Mouse (Mus musculus): ENCODE results near the gene Gng10.

The Gng10 gene

GRCm38 (mm10) chr4:59034918-59035785 is at the start of gene Gng10:
Gene Gng10 (plus strand): TSS chr4:59035088.
- DNase-seq (ENCODE audit: low spot score in 2 of 2) = peak; percentile 45 to 60

DNA sequence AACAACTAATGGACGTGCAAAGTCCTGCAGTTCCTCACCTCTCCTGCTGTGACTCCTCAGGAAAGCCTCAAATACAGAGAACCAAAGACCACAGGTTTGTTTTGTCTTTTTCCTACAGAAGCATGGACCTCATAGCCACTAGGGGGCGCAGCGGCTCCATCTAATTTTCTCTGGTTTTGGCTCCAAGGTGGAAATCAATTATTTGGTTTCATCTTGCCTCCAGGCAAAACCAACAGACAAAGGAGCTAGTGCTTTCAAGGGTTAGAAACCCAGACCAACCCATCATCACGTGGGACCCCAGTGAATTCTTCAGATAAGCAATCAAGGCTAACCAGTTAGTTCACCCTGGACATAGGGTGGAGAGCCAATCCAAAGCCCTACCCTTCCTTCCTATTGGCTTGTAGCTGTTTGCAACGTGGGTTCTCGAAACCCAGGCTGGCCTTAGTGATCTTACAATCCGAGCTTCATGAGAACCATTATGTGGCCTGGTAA is 49.7 kb upstream of the Gng10 start:
- DNase-seq (ENCODE audit: low spot score in 2 of 2) = peak; percentile 61 to 76

DNA sequence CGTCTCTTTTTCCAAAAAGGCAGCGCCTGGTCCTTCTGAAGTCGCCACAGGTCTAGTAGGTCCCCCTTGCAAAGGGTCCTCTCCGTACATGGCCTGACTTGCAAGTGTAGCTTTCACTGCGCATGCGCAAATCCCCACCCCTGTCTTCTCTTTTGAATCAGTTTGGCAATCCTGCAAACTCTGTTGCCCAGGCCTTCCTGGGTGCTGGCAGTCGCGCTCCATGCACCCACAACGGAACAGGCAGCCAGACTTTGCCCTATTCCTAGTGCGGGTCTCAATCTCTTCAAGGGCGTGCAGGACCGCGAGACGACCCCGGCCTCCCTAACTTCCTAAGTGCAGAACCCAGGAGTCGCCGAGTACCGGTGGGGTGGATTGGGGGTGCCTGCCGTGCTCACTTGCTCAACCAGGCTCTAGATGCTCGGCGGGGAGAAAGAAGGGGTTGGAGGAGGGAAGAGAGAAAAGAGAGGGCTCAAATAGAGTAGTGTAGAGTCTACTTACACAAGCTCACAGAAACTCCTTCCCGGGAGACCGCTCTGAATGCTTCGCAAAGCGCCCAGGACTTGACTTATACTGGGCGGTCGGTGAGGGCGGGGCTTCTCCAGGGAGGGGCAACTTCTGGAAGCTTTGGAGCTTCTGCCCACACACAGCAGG is 48.2 kb upstream of the Gng10 start, which contains the start of gene Ptgr1:
Ptgr1 (minus strand) TSS at position 580 of the 651 bp plus-strand sequence.
- peak; percentile 69 to 73 for DNase-seq (ENCODE audit: low spot score in 2 of 2)

DNA sequence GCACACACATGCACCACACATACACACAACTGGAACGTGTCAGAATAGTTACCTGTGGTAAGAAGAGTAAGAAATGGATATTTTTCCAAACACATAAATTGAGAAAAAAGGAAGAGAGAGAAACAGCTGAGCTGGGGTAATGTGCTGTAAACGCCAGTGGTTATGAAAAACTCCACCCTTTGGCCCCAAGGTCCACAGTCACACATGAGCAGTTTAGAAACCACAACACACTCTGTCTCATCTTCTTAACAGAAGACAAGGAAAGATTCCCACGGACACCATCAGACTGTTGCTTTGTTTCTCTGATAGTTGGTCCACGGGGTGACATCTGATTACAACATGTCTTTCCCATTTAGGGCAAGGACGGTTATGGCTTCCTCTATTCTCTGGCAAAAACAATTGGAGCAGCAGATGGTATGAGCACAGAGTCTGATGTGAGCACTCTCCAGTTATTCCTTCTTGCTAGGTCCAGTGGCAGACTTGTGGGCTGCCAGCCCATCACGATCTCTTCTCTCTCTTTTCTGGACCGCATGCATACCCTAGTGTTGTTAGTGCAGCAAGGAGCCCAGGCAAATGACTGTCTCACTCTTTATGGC is 45.5 kb upstream of the Gng10 start:
- no peak for DNase-seq (ENCODE audit: low spot score in 2 of 2)

DNA sequence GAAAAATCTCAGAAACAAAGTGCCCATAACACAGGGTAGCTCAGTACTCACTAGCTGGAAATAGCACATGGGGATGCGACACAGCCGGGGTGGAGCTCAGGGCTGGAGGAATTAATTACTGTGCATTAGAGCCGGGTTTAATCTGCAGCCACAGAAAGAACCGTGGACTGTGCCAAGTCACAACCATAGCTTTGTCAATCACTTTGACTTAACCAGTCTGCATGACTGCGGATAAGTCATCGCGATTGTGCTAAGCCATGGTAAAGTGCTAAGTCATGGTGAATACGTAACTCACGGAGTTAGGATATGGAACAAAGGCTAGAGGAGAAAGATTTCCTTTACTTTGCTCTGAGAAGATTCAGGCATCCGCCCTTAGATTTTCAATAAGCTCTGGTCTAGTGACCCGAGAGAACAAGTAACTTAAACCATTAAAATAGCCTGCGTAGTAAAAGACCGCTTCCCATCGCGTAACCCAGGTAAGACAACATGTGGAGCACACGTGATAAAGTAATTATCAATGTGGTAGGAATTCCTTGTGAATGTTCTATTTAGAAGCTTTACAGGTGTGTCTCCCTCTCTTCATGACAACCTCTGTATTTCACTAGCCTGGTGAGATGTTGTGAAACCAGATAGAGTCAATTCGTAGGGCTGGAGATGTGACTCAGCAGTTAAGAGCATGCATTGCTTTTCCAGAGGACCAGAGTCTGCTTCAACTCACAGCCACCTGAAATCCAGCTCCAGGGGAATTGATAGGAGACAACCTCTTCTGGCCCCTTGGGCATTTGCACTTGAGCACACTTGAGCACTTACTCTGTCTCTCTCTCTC is 44.1 kb upstream of the Gng10 start:
- no peak for DNase-seq (ENCODE audit: low spot score in 2 of 2)

DNA sequence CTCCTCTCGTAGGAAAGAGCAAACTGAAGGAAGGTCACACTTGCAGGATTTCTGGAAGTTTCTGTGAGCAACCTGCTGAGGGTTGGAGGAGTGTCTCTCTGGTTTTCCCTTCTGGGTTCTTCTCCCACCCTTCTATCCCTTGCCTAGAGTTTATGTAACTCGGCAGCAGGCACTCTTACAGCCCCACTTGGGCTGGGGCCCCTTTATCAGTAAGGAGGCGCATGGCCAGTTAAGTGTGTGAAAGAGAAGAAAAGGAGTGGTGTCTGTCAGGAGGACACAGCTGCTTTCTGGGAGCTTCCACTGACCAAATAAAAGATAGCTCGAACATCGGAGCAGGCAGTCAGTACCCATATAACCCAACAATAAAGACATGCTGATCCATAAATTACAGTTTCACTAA is 42.7 kb upstream of the Gng10 start:
- DNase-seq (ENCODE audit: low spot score in 2 of 2) = no peak

- no peak for DNase-seq (ENCODE audit: low spot score in 2 of 2)
Measured at GRCm38 (mm10) chr4:58994762-58995161, 40.1 kb upstream of the Gng10 start, which contains the start of gene Dnajc25. Gene Dnajc25 (plus strand): TSS chr4:58995062.

DNA sequence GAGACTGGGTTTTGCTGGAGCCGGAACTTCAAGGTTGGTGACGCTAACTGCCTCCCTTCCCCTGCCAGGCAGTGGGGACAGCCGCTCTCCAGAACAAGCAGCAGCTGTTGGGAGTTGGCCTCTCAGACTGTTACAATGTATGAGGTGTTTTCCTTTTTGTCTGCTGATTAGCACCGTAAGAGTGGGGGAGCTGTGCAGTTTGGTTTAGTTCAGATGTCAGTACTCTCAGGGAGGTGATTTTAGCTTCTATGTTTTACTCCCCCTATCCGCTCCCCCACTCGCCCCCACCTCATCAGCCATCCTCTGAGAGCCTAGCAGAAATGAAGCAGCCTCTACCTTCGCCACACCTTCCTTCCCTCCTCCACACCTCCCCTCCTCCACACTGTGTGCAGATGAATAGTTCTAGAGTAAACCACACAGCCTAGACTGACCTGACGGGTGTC is 39.6 kb upstream of the Gng10 start:
- DNase-seq (ENCODE audit: low spot score in 2 of 2) = no peak

- DNase-seq (ENCODE audit: low spot score in 2 of 2) = no peak
Measured at GRCm38 (mm10) chr4:58997081-58997480, 37.8 kb upstream of the Gng10 start.

DNA sequence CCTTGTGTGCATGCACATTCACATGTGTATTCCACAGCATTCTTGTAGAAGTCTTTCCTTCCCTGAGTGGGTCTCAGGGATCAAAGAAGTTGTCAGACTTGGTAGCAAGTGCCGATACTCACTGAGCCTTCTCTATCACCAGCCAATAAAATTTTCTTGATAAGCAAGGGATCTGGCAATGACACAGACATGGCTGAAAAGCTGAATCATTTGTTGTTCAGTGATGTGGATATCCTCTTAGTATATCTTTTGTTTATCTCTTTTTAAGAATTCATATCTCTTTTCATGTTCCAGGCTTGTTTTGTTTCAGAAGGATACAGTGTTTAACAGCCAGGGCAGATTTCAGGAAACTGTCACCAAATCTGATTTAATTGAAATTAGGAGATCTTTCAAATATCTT is 36.2 kb upstream of the Gng10 start:
- DNase-seq (ENCODE audit: low spot score in 2 of 2) = no peak

- DNase-seq (ENCODE audit: low spot score in 2 of 2) = peak; percentile 41 to 69
Measured at GRCm38 (mm10) chr4:58999686-59000085, 35.2 kb upstream of the Gng10 start.

DNA sequence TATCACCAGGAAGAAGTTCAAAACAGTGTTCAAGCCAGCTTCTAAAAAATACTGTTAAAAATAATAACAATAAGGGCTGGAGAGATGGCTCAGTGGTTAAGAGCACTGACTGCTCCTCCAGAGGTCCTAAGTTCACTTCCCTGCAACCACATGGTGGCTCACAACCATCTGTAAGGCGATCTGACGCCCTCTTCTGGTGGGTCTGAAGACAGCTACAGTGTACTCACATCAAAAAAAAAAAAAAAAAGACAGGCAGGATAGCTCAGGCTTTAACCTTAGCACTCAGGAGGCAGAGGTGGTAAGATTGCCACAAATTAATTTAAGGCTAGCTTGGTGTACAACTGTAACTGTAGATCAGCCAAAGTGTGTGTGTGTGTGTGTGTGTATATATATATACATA is 34.3 kb upstream of the Gng10 start:
- peak; percentile 21 to 49 for DNase-seq (ENCODE audit: low spot score in 2 of 2)

DNA sequence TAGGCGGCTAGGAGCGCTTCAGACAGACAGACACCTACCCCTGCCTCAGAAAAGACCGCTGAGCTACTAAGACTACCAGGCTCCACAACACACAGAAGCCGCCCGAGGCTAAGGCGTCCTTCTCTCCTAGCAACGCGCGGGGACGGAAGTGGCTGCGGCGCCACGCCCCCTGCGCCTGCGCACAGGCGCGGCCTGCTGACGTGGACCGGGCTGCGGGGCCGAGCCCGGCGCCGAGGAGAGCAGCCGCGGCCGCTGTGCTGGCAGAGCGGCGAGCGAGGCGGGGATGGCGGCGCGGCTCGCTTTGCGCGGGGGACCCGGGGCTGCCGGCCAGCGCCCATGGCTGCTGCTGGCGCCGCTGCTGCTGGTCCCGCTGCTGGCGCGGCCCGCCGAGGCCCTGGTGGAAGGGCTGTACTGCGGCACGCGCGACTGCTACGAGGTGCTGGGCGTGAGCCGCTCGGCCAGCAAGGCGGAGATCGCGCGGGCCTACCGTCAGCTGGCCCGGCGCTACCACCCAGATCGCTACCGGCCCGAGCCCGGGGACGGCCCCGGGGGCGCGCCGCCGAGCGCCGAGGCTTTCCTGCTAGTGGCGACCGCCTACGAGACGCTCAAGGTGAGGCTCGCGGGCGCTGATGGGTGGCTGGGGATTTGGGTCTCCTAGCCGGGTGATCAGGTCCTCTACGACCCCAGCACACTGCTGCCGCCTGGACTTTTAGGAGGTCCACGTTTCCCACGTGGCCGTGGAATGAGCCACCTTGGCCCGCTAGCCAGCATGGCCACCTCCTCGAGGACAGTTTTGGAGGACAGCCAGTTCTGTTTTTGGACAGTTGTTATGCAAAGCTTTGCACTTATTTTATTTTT is 31.7 kb upstream of the Gng10 start, which contains the start of gene Gm20503:
Gm20503 (plus strand) TSS at position 263 of the 858 bp plus-strand sequence.
- DNase-seq (ENCODE audit: low spot score in 2 of 2) = peak; percentile 85 to 89

DNA sequence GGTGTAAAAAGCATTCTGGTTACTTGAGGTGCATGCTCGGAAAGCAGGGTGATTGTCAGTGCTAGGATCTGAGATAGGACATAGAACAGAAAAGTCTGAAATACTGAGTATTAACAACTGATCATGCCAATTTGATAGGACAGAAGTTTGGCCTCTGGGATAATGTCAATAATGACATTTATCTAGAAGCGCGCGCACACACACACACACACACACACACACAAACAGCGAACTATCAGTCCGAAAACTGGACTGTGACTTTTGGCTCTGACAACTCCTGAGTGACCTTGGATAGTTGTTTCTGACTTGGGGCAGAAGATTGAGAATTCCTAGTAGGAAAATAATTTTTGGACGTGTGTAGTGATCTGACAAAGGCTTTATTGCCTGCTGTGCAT is 31.1 kb upstream of the Gng10 start:
- no peak for DNase-seq (ENCODE audit: low spot score in 2 of 2)

- no peak for DNase-seq (ENCODE audit: low spot score in 2 of 2)
Measured at GRCm38 (mm10) chr4:59006211-59006610, 28.7 kb upstream of the Gng10 start.

DNA sequence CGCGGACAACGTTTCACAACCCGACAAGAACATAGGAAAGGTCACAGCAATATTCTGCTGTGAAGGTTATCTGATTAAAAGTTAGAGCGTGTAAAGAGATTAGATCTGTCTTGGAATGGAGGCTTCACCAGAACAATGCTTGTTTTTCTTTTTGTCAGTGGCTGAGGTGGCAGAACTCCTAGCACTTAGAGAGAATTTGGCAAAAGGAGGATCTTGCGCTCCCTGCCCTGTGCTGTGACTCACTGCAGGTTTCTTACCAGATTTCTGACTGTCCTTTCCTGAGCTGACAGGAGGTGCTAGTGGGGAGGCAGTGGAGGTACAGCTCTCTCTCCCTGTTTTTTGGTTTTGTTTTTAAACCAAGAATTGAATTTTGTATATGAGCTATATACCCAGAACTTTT is 27.9 kb upstream of the Gng10 start:
- no peak for DNase-seq (ENCODE audit: low spot score in 2 of 2)

DNA sequence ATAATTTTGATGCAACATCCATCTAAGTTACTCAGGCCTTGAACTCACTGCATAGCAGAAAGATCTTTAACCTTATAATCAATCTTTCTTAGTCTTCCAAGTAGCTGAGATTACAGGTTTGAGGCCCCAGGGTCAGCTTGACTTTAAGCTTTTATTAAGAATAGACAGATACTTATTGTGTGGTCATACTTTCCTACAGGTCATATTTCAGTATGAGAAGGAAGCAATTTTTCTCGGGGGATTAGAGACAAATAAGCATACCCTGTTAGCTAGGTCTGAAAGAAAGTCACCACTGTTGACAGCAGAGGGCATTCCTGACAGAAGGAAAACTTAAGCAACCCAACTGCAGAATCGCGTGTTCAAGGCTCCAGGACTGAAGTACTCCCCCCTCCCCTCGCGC is 26.9 kb upstream of the Gng10 start:
- DNase-seq (ENCODE audit: low spot score in 2 of 2) = no peak

- DNase-seq (ENCODE audit: low spot score in 2 of 2) = no peak
Measured at GRCm38 (mm10) chr4:59009186-59009585, 25.7 kb upstream of the Gng10 start.

- no peak for DNase-seq (ENCODE audit: low spot score in 2 of 2)
Measured at GRCm38 (mm10) chr4:59009696-59010095, 25.2 kb upstream of the Gng10 start.

DNA sequence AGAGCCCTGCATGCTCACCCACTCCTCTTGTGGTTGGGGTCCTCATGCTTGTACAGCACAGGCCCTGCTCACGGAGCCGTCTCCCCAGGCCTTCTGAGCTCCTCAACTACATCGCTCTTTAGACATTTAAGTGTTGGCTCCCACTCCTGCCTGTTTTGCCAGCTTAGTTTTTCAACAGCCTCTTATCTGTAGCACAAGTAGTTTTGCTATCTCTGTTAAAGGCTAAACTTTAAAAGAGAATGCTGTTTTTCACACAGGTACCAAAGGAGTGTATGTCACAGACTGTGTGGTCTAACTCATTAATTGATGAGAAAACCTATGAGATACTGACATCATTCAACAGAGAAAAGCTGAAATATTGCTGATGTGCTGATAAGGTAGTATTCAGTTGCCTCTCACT is 23.4 kb upstream of the Gng10 start:
- no peak for DNase-seq (ENCODE audit: low spot score in 2 of 2)

Data from spleen, postnatal 14 days (tissue).